8 mouse cellular contexts compared by ENCODE assay signal in genomic region chr11:120347791-120348683, GRCm38 (mm10). TPM values are rescaled to one million over a fixed set of nuclear protein-coding genes. Genes with fewer than 3 reads are reported as not detected.
DNase-seq lines count a peak whose midpoint lies in the region; ATAC-seq and TF ChIP-seq lines count a peak whose summit lies in the region.

TSS of gene Actg1 (minus strand) at chr11:120348542.

- DNase-seq in c-Kit-positive CD71-positive TER-119-positive erythroid progenitor cells, embryonic 14.5 days (ENCODE audit: low spot score), result peak; percentile 77
- DNase-seq in heart, postnatal 10 days, result peak; percentile 90 to 93
- no peak for DNase-seq in large intestine, adult 2 months (ENCODE audit: low read depth, low spot score)
- DNase-seq in lung, adult 2 months, result peak; percentile 83
- DNase-seq in ovary, adult 18-20 months (ENCODE audit: low spot score), result peak; percentile 81
- DNase-seq in thymus, postnatal 0 days (ENCODE audit: low spot score), result peak; percentile 95

- H3K27me3 ChIP-seq in ES-Bruce4 (ENCODE audit: control insufficient read depth, insufficient read depth, low read length, poor library complexity, severe bottlenecking), result no peaks in the 10 kb centered on the region
- no peaks in the 10 kb centered on the region for H3K27me3 ChIP-seq in forebrain, embryonic 13.5 days

- peak within 1 kb of the TSS; percentile 85 for H3K27ac ChIP-seq in ES-Bruce4 (ENCODE audit: insufficient read depth, low read length)
- peak within 1 kb of the TSS; percentile 100 for H3K27ac ChIP-seq in forebrain, embryonic 13.5 days

- H3K4me3 ChIP-seq in ES-Bruce4 (ENCODE audit: low read depth, low read length), result peak within 1 kb of the TSS; percentile 93
- H3K4me3 ChIP-seq in forebrain, embryonic 13.5 days, result peak within 1 kb of the TSS; percentile 100
- peak within 1 kb of the TSS; percentile 95 for H3K4me3 ChIP-seq in lung, adult 2 months (replicated peaks; ENCODE audit: extremely low read depth, low read depth, low read length)

- WGBS in forebrain, embryonic 13.5 days, result 2% methylated on average over 90 of the region's 103 CpGs
- WGBS in large intestine, adult 2 months, result under 1% methylated on average over 102 of the region's 103 CpGs
- under 1% methylated on average over 93 of the region's 103 CpGs for WGBS in lung, adult 2 months

- H3K4me2 ChIP-seq in forebrain, embryonic 13.5 days, result peak within 1 kb of the TSS; percentile 97

- intact Hi-C loops in heart, postnatal 10 days (cut with DNase I), result loop anchor here (2.0 kb wide), 1 partner anchor 115 kb away; the partner anchor contains the start of gene Bahcc1

- TF ChIP-seq EP300 in ES-Bruce4 (IDR thresholded peaks at IDR 0.05; ENCODE audit: insufficient read depth, low read depth, low read length), result no peak

- peaks cover 2% of the 10 kb centered on the region for H3K4me1 ChIP-seq in ES-Bruce4 (ENCODE audit: control insufficient read depth, insufficient read depth, low read length)
- H3K4me1 ChIP-seq in forebrain, embryonic 13.5 days, result peaks cover 53% of the 10 kb centered on the region
- peaks cover 31% of the 10 kb centered on the region for H3K4me1 ChIP-seq in lung, adult 2 months (ENCODE audit: control insufficient read depth, insufficient read depth, low read length)

- peaks cover 21% of the 10 kb centered on the region for H3K36me3 ChIP-seq in ES-Bruce4 (ENCODE audit: control insufficient read depth, insufficient read depth, low read length, poor library complexity, severe bottlenecking)
- peaks cover 27% of the 10 kb centered on the region for H3K36me3 ChIP-seq in forebrain, embryonic 13.5 days (ENCODE audit: poor library complexity, severe bottlenecking)

- H3K9me3 ChIP-seq in ES-Bruce4 (replicated peaks; ENCODE audit: control insufficient read depth, insufficient read depth, low read length, poor library complexity, severe bottlenecking), result no peaks in the 10 kb centered on the region
- no peaks in the 10 kb centered on the region for H3K9me3 ChIP-seq in forebrain, embryonic 13.5 days (replicated peaks)

- peak; percentile 60 for TF ChIP-seq POLR2A in ES-Bruce4 (IDR thresholded peaks at IDR 0.05; ENCODE audit: insufficient read depth, low read length)
- peak; percentile 85 for TF ChIP-seq POLR2A in lung, adult 2 months (IDR thresholded peaks at IDR 0.05; ENCODE audit: borderline replicate concordance, extremely low read depth, low read depth, low read length)

- no peak for TF ChIP-seq CTCF in ES-Bruce4 (IDR thresholded peaks at IDR 0.05; ENCODE audit: low read depth, low read length)
- TF ChIP-seq CTCF in lung, adult 2 months (IDR thresholded peaks at IDR 0.05; ENCODE audit: insufficient read depth, low read length), result no peak

- peak within 1 kb of the TSS; percentile 99 for H3K9ac ChIP-seq in ES-Bruce4 (ENCODE audit: low read depth, poor library complexity, severe bottlenecking)
- peak within 1 kb of the TSS; percentile 100 for H3K9ac ChIP-seq in forebrain, embryonic 13.5 days

- peak; percentile 83 for ATAC-seq in forebrain, embryonic 13.5 days

RNA-seq across cellular contexts. Expression of gene Actg1, which starts in this region (rescaled TPM):
- 2,484 and 2,505 TPM in 2 replicates for polyA plus RNA-seq in ES-Bruce4 (2011; ENCODE audit: insufficient read depth, insufficient read length, low read depth, missing spikeins)
- polyA plus RNA-seq in forebrain, embryonic 13.5 days (2015; fragmentation: Nextera tagmentation; extraction: Ambion mirVana), result 3,229 and 3,555 TPM in 2 replicates
- total RNA-seq in heart, postnatal 10 days (2021), result 100 to 1,000 TPM; 691 to 703 TPM
- 1,539 and 1,751 TPM in 2 replicates for polyA plus RNA-seq in large intestine, adult 2 months (2012; rRNA removed)
- polyA plus RNA-seq in lung, adult 2 months (2012; rRNA removed), result 941 and 1,175 TPM in 2 replicates
- polyA plus RNA-seq in thymus, postnatal 0 days (2015; fragmentation: Nextera tagmentation; extraction: Ambion mirVana), result 1,815 and 1,857 TPM in 2 replicates
